Mouse (Mus musculus) lung, adult 2 months (tissue): Measurements from ENCODE around the gene Slc2a12.

Source experiments
- CTCF ChIP-seq: fragments of 200-500 bp; IDR thresholded peaks from 2 replicates; pipeline ENCODE4 v1.5.1; 2011; ENCODE audit warnings: mild to moderate bottlenecking, low read length, control low read depth; ENCODE audit not compliant: insufficient read depth
- POLR2A ChIP-seq: fragments of 200-500 bp; IDR thresholded peaks from 2 replicates; pipeline ENCODE4 v1.6.1; 2011; ENCODE audit warnings: low read depth, mild to moderate bottlenecking, control low read depth, low read length, borderline replicate concordance; ENCODE audit errors: extremely low read depth

DNA sequence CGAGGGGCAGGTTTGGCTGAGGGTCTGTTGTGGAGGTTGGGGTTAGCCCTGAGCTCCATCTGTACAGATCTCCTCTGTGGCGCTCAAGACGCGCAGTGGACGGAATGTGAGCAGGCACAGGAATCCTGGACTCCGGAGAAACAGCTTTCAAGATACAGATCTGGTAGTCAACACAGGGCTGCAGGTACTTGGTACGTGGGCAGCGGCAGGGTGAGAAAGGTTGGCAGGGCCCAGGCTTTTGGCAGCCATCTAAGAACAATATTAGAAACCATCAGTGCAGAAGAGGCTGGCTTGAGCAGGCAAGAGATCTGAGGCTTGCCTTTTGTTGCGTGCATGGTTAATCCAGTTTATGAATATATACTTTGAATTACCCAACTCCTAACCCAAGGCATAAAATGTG, 51.4 kb downstream of the Slc2a12 start:
- TF ChIP-seq POLR2A (no peak), CTCF (0 out of 2 replicates have a peak, but pooled peaks have one; percentile 7)
